ENCODE assay signal across 22 mouse cellular contexts in genomic region chr1:55905232-55905631, GRCm38 (mm10).
DNase-seq lines count a peak whose midpoint lies in the region; ATAC-seq and TF ChIP-seq lines count a peak whose summit lies in the region.
"Had no signal": no experiment of that assay in that cellular context is flagged by ENCODE, and none has a peak within 500 bp of the region (broad histone marks: within the 10 kb centered on the region; RNA-seq: fewer than 3 reads in every experiment).

No protein-coding gene starts in this region.

- H3K9me3 ChIP-seq in kidney, postnatal 0 days (replicated peaks; ENCODE audit: low read length) = no peaks in the 10 kb centered on the region
- H3K9me3 ChIP-seq in G1E (replicated peaks) = peaks cover 13% of the 10 kb centered on the region
- H3K9me3 ChIP-seq: forebrain, embryonic 12.5 days; intestine, embryonic 15.5 days; lung, embryonic 15.5 days had no signal

- DNase-seq in CD4-positive, CD25-positive, alpha-beta regulatory T cell, adult 2 months (ENCODE audit: low read depth, low spot score) = peak; percentile 4
- no peak for DNase-seq in kidney, postnatal 0 days (ENCODE audit: low spot score)
- DNase-seq in kidney, adult 11 months = no peak
- no peak for DNase-seq in G1E (ENCODE audit: low spot score)
- DNase-seq in brain, embryonic 14.5 days (ENCODE audit: low read depth) = no peak
- no peak for DNase-seq in thymus, postnatal 4 days
- DNase-seq in frontal cortex, postnatal 36 days (ENCODE audit: low spot score in 2 of 2) = no peak
- DNase-seq: cerebellum, adult 9-11 months; gastrocnemius, postnatal 25 days; kidney, postnatal 10 days; left cerebral cortex, postnatal 4 days; liver; retina, postnatal 1 day; right cerebral cortex, postnatal 4 days had no signal

- no peaks in the 10 kb centered on the region for H3K4me1 ChIP-seq in kidney, postnatal 0 days (replicated peaks; ENCODE audit: insufficient read depth, low read length)
- no peaks in the 10 kb centered on the region for H3K4me1 ChIP-seq in G1E (ENCODE audit: insufficient read depth, low read depth, low read length)
- H3K4me1 ChIP-seq: forebrain, embryonic 12.5 days; hindbrain, embryonic 13.5 days; intestine, embryonic 15.5 days; lung, embryonic 15.5 days; midbrain, embryonic 10.5 days had no signal

- no peak overlapping the region for H3K27ac ChIP-seq in kidney, postnatal 0 days
- H3K27ac ChIP-seq: forebrain, embryonic 12.5 days; hindbrain, embryonic 13.5 days; intestine, embryonic 15.5 days; left cerebral cortex, adult 2 months; lung, embryonic 15.5 days; macrophage; midbrain, embryonic 10.5 days had no signal

- no peak overlapping the region for H3K4me3 ChIP-seq in kidney, postnatal 0 days (replicated peaks; ENCODE audit: low read depth, low read length)
- H3K4me3 ChIP-seq in G1E (ENCODE audit: low read depth, low read length) = no peak overlapping the region
- H3K4me3 ChIP-seq: forebrain, embryonic 12.5 days; hindbrain, embryonic 13.5 days; intestine, embryonic 15.5 days; left cerebral cortex, adult 2 months; lung, embryonic 15.5 days; midbrain, embryonic 10.5 days had no signal

- WGBS in kidney, postnatal 0 days = 94% methylated on average over 4 of the region's 4 CpGs

- H3K36me3 ChIP-seq in kidney, postnatal 0 days (ENCODE audit: insufficient read depth, low read length) = no peaks in the 10 kb centered on the region
- H3K36me3 ChIP-seq in G1E (replicated peaks) = no peaks in the 10 kb centered on the region
- H3K36me3 ChIP-seq: forebrain, embryonic 12.5 days; hindbrain, embryonic 13.5 days; intestine, embryonic 15.5 days; lung, embryonic 15.5 days; midbrain, embryonic 10.5 days had no signal

- no peaks in the 10 kb centered on the region for H3K27me3 ChIP-seq in kidney, postnatal 0 days (ENCODE audit: insufficient read depth, low read length)
- H3K27me3 ChIP-seq in G1E (ENCODE audit: insufficient read depth, low read length) = no peaks in the 10 kb centered on the region
- H3K27me3 ChIP-seq: forebrain, embryonic 12.5 days; hindbrain, embryonic 13.5 days; intestine, embryonic 15.5 days; lung, embryonic 15.5 days had no signal

- no peak overlapping the region for H3K4me2 ChIP-seq in kidney, postnatal 0 days (ENCODE audit: low read length)
- H3K4me2 ChIP-seq: forebrain, embryonic 12.5 days; hindbrain, embryonic 13.5 days; intestine, embryonic 15.5 days; lung, embryonic 15.5 days had no signal

- no peak overlapping the region for H3K9ac ChIP-seq in kidney, postnatal 0 days (ENCODE audit: low read depth, low read length)
- H3K9ac ChIP-seq: forebrain, embryonic 12.5 days; hindbrain, embryonic 13.5 days; intestine, embryonic 15.5 days; lung, embryonic 15.5 days had no signal

- peak; percentile 37; the same call in 1 of the 2 replicates for TF ChIP-seq CTCF in kidney, postnatal 0 days (IDR thresholded peaks at IDR 0.05; ENCODE audit: low read depth)
- peak; percentile 16; the same call in 1 of the 2 replicates for TF ChIP-seq CTCF in G1E (IDR thresholded peaks at IDR 0.05; ENCODE audit: low read depth, low read length)
- TF ChIP-seq CTCF in brain, embryonic 14.5 days (IDR thresholded peaks at IDR 0.05; ENCODE audit: borderline replicate concordance, extremely low read depth, insufficient read depth, insufficient read length) = peak; percentile 23; the same call in 1 of the 2 replicates

- no peak for TF ChIP-seq POLR2A in brain, embryonic 14.5 days (IDR thresholded peaks at IDR 0.05; ENCODE audit: borderline replicate concordance, extremely low read depth, insufficient read depth, insufficient read length, poor library complexity, severe bottlenecking)

- no peak for ATAC-seq in CD4-positive, CD25-positive, alpha-beta regulatory T cell, adult 4 months
- ATAC-seq in kidney, postnatal 0 days (replicated peaks; ENCODE audit: low FRiP score, low read depth) = no peak
- ATAC-seq in G1E (ENCODE audit: extremely low read depth, insufficient number of reproducible peaks, low FRiP score, poor library complexity, severe bottlenecking) = no peak
- ATAC-seq: intestine, embryonic 15.5 days had no signal
